Mouse (Mus musculus): ENCODE results near the gene Nxn. TPM values are rescaled to one million over a fixed set of nuclear protein-coding genes. Genes with fewer than 3 reads are reported as not detected.

The Nxn gene
- polyA plus RNA-seq, 1 experiment from 2014 or later = 58.6 TPM

DNA sequence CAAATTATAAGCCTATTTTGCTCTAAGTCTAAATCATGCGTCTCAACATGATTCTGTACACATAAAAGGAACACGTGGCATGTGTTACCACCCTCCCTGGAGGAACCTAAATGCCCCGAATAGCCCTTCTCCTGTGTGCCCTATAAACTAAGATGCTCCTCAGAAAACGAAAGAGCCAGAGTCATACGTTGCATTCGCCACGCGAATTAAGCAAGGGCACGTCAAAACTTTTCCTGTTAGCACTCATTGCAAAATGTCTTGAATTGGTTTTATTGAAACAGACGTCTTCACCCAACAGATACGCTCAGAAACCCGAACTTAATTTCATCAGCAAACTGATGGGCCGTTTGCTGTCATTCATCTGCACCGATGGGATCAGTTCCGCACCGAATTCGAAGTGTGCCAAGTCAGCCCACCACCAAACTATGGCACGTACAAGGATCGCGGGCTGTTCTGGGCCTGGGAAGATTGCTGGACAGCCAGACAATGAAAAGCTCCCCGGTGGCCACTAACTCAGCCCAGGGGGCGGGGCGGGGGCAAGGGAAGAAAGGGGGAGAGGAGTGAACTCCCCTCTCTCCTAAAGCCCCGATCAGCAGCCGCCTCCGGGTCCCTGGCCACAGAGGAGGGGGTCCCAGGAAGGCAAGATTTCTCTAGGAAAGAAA, 1.2 kb downstream of the Nxn start:
- H3K4me3 ChIP-seq (replicated peaks) = peak overlapping the region; percentile 86
- peaks cover 32% of the 10 kb centered on the region for H3K4me1 ChIP-seq
- peaks cover 2% of the 10 kb centered on the region; the same call in 1 of the 2 replicates for H3K27me3 ChIP-seq
- peak overlapping the region; percentile 91 for H3K27ac ChIP-seq
- H3K9ac ChIP-seq = peak overlapping the region; percentile 89
- under 1% methylated on average over 26 of the region's 26 CpGs for WGBS
- peak overlapping the region; percentile 92 for H3K4me2 ChIP-seq
- H3K36me3 ChIP-seq (replicated peaks) = no peaks in the 10 kb centered on the region
- no peaks in the 10 kb centered on the region for H3K9me3 ChIP-seq
- peak; percentile 24 for ATAC-seq (ENCODE audit: low FRiP score)

DNA sequence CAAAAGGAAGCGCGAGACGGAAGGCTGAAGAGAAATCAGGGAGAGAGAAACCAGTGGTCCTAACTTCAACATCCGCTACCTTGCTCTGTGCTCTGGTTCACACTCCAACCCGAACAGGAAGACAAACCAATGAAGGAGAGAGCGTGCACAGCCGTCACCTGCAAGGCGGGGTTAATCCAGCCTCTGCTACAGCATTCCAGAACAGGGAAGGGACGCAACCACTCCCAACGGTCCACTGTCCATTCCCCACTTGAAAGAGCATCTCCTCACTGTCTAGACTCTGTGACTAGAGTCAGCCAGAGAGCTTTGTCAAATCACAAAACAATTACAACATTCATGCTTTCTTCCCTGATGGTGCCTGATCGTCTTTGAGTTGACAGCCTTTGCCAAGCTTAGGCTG, 5.9 kb downstream of the Nxn start:
- Histone ChIP-seq H3K27me3 (no peaks in the 10 kb centered on the region), H3K4me1 (peaks cover 40% of the 10 kb centered on the region), H3K4me2 (no peak overlapping the region), H3K27ac (no peak overlapping the region), H3K4me3 (replicated peaks) (no peak overlapping the region), H3K9ac (no peak overlapping the region), H3K9me3 (no peaks in the 10 kb centered on the region), H3K36me3 (replicated peaks) (peaks cover 9% of the 10 kb centered on the region)
- 91% methylated on average over 11 of the region's 11 CpGs for WGBS
- ATAC-seq (ENCODE audit: low FRiP score) = no peak

DNA sequence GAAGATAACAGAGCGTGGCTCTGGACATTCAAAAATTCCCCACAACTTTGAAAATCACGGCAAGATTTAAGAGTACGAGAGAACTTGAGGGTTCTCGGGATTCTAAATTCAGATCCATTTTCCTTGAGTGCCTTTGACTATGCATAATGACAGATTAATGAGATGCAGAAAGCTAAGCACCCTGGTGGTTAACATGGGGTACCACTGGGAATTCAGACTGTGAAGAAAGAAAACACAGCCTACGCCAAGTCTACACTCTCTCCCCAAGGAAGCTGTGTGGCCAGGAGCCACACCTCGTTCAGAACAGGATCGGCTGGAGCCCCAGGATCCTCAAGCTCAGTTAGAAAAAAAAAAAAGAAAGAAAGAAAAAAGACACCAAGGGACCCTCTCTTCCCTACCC, 6.4 kb downstream of the Nxn start:
- H3K9me3 ChIP-seq = no peaks in the 10 kb centered on the region
- no peak overlapping the region for H3K27ac ChIP-seq
- peaks cover 9% of the 10 kb centered on the region for H3K36me3 ChIP-seq (replicated peaks)
- ATAC-seq (ENCODE audit: low FRiP score) = no peak
- H3K4me1 ChIP-seq = peaks cover 36% of the 10 kb centered on the region
- no peak overlapping the region for H3K9ac ChIP-seq
- no peaks in the 10 kb centered on the region for H3K27me3 ChIP-seq
- H3K4me3 ChIP-seq (replicated peaks) = no peak overlapping the region
- no peak overlapping the region for H3K4me2 ChIP-seq
- WGBS = 88% methylated on average over 7 of the region's 7 CpGs

DNA sequence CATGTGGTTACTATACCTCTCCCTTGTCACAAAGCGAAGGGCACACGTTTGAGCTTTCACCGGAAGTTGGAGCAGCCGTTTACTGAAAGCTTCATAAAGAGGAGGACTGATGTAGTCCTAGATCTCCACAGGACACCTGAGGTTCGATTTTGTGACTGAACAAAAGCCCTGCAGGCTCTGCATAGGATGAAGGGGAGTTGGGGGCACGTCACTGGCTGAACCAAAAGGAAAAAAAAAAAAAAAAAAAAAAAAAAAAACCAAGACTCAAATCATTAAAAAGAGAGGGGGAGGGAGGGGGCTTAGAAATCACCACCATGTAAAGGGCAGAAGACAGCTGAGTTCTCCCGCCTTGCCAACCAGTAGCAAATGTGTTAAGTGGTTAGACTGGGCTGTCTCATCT, 10.2 kb downstream of the Nxn start:
- H3K9ac ChIP-seq = 0 out of 2 replicates have a peak overlapping the region, but pooled peaks have one; percentile 17
- WGBS = 5% methylated on average over 7 of the region's 7 CpGs
- 0 out of 2 replicates have a peak, but pooled peaks cover 2% of the 10 kb centered on the region for H3K9me3 ChIP-seq
- no peaks in the 10 kb centered on the region for H3K27me3 ChIP-seq
- 0 out of 2 replicates have a peak, but pooled peaks have one; percentile 43 for ATAC-seq (ENCODE audit: low FRiP score)
- H3K4me2 ChIP-seq = peak overlapping the region; percentile 36
- H3K4me1 ChIP-seq = peaks cover 41% of the 10 kb centered on the region
- H3K4me3 ChIP-seq (replicated peaks) = no peak overlapping the region
- H3K36me3 ChIP-seq (replicated peaks) = peaks cover 9% of the 10 kb centered on the region
- peak overlapping the region; percentile 69 for H3K27ac ChIP-seq

DNA sequence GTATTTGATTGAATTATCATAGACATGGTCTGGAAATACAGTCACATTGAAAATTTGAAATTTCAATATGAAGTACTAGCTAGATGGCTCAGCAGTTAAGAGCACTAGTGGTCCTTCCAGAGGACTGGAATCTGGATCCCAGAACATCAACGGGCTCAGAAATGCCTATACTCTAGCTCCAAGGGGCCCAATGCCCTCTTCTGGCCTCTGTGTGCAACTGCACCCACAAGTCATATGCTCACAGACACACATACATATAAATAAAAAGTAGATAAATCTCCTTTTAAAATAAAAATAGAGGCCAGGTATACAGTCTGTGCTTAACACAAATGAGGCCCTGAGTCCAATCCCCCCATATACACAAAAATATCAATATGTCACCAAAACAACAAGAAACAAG, 11.8 kb downstream of the Nxn start:
- Histone ChIP-seq H3K4me2 (no peak overlapping the region), H3K27me3 (no peaks in the 10 kb centered on the region), H3K4me3 (replicated peaks) (no peak overlapping the region), H3K9ac (no peak overlapping the region), H3K27ac (no peak overlapping the region), H3K4me1 (peaks cover 57% of the 10 kb centered on the region), H3K36me3 (replicated peaks) (peaks cover 9% of the 10 kb centered on the region), H3K9me3 (0 out of 2 replicates have a peak, but pooled peaks cover 2% of the 10 kb centered on the region)
- 76% methylated on average over 1 of the region's 1 CpGs for WGBS
- ATAC-seq (ENCODE audit: low FRiP score) = no peak

DNA sequence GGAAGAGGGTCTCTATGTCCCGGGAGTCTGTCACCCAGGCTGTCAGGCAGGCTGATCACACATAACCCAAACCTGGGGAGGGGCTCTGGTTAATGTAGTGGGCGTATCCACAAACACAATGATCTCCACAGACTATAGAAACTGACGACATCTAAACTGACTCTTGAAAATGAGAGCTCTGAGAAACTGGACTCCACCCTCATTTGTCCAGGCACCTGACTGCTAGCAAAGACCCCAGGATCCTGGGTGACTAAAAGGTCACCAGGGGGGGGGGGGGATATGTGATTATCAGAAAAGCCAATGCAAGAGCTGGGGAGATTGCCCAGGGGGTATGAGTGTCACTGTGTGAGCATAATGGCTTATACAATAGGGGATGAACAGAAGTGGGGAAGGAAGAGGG, 13.2 kb downstream of the Nxn start:
- peak overlapping the region; percentile 94 for H3K27ac ChIP-seq
- H3K4me2 ChIP-seq = peak overlapping the region; percentile 22; the same call in 1 of the 2 replicates
- no peaks in the 10 kb centered on the region for H3K27me3 ChIP-seq
- 13% methylated on average over 3 of the region's 3 CpGs for WGBS
- no peak overlapping the region for H3K9ac ChIP-seq
- peak; percentile 47 for ATAC-seq (ENCODE audit: low FRiP score)
- H3K36me3 ChIP-seq (replicated peaks) = peaks cover under 1% of the 10 kb centered on the region; the same call in 1 of the 2 replicates
- H3K4me3 ChIP-seq (replicated peaks) = no peak overlapping the region
- H3K9me3 ChIP-seq = 0 out of 2 replicates have a peak, but pooled peaks cover 2% of the 10 kb centered on the region
- peaks cover 60% of the 10 kb centered on the region for H3K4me1 ChIP-seq

DNA sequence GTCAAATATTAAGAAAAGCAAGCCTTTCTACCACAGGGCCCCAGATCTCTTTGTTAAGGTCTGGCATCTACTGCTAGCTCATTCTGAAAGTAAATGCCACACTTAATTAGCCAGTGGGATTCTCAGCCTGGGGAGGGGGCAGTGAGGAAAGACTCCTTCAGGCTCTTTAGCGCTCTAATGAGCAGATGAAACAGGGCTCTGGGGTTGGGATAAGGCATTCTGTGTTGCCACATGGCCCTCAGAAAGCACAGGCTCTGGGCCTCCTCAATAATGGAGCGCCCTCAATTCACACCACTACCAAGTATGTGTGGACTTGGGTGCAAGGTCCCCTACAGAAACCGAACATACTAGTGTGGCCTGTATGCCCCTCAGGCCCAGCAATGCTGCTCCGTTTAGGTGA, 13.9 kb downstream of the Nxn start:
- Histone ChIP-seq H3K4me3 (replicated peaks) (no peak overlapping the region), H3K27ac (peak overlapping the region; percentile 94), H3K4me1 (peaks cover 67% of the 10 kb centered on the region), H3K36me3 (replicated peaks) (no peaks in the 10 kb centered on the region), H3K27me3 (no peaks in the 10 kb centered on the region), H3K9me3 (0 out of 2 replicates have a peak, but pooled peaks cover 2% of the 10 kb centered on the region), H3K4me2 (peak overlapping the region; percentile 22), H3K9ac (no peak overlapping the region)
- 19% methylated on average over 4 of the region's 4 CpGs for WGBS
- ATAC-seq (ENCODE audit: low FRiP score) = peak; percentile 63; the same call in 1 of the 2 replicates

DNA sequence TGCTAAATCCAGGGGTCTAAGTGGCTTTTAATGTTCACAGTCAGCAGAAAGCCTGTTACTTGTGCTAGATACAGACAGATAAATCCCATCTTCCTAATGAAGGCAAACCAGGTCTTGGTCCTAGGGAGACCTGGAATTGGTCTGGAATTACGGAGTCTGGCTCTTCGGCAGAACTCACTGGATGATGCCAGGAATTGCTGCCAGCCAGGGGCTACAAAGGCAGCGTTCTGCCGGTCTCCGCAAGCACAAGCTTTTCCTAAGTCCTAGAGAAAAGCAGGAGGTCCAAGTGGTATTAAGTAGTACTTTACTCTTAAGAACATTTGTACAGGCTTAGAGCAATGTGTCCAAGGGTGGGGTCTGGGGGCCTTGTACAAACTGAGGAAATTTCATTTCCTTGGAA, 14.6 kb downstream of the Nxn start:
- H3K9ac ChIP-seq = peak overlapping the region; percentile 36; the same call in 1 of the 2 replicates
- H3K36me3 ChIP-seq (replicated peaks) = no peaks in the 10 kb centered on the region
- H3K4me3 ChIP-seq (replicated peaks) = no peak overlapping the region
- H3K4me2 ChIP-seq = peak overlapping the region; percentile 6; the same call in 1 of the 2 replicates
- WGBS = 42% methylated on average over 5 of the region's 5 CpGs
- H3K4me1 ChIP-seq = peaks cover 69% of the 10 kb centered on the region
- 0 out of 2 replicates have a peak, but pooled peaks cover 2% of the 10 kb centered on the region for H3K9me3 ChIP-seq
- H3K27me3 ChIP-seq = no peaks in the 10 kb centered on the region
- H3K27ac ChIP-seq = peak overlapping the region; percentile 94
- no peak for ATAC-seq (ENCODE audit: low FRiP score)

DNA sequence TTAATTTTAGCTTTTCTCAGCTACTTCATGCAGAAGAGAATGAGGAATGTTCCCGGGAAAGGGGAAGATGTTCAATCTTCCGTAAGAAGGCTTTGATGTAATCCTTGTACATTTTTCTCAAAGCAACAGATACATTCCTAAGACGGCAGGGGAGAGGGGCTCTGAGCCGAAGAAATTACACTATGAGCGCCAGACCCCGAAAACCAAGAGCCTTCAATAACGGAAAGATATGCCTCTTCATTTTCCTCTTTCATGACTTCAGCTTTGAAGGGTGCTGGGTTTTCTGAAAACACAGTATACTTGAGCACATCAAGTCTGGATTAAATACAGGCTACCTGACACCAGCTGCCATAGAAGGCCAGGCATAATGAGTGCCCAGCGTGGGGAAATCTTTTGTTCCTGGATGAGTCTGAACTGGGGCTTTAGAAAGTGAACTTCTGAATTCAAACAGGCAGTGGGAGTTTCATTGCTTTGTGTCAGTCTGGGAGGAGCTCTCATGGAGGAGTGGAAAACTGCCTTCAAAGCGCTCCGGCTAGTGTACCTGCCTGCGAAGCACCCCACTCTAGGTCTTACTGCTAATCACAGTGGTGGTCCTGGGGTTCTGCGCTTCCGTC, 16.1 kb downstream of the Nxn start:
- no peaks in the 10 kb centered on the region for H3K36me3 ChIP-seq (replicated peaks)
- H3K4me3 ChIP-seq (replicated peaks) = no peak overlapping the region
- peaks cover 57% of the 10 kb centered on the region for H3K4me1 ChIP-seq
- WGBS = 9% methylated on average over 13 of the region's 13 CpGs
- H3K9me3 ChIP-seq = 0 out of 2 replicates have a peak, but pooled peaks cover 2% of the 10 kb centered on the region
- peak overlapping the region; percentile 24 for H3K4me2 ChIP-seq
- no peak for ATAC-seq (ENCODE audit: low FRiP score)
- no peaks in the 10 kb centered on the region for H3K27me3 ChIP-seq
- no peak overlapping the region for H3K9ac ChIP-seq
- H3K27ac ChIP-seq = peak overlapping the region; percentile 94

DNA sequence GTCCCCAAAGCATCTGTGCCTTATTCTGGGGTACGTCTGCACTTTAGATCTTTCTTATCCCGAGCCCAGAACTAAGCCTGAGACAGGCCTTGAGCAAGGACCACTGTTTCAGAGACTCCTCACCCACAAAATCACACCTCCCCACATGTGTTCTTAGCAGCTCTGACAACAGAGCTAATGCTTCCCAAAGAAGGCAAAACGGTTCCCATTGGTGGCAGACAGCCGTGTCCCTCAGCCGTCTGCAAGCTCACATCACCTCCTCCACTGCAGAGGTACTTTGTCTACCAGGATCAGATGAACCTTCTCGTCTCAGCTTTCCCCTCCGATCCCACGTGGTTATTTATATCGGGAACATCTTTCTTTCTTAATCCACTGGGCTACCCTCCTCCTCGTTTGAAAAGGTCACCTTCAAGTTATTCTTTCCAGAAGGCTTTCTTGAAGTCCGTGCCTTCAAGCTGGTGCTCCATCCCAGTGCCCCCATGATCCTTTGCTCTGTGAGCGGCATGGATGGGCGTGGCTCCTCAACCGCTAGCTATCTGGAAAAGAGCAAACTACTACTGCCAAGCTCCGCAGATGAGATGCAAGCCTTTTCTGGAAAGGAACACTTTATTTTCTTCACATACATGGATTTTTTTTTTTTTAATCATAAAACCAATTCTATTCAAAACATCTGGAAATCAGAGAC, 17.6 kb downstream of the Nxn start:
- H3K36me3 ChIP-seq (replicated peaks) = no peaks in the 10 kb centered on the region
- H3K27ac ChIP-seq = peak overlapping the region; percentile 26; the same call in 1 of the 2 replicates
- H3K4me3 ChIP-seq (replicated peaks) = no peak overlapping the region
- H3K9me3 ChIP-seq = no peaks in the 10 kb centered on the region
- H3K27me3 ChIP-seq = no peaks in the 10 kb centered on the region
- H3K4me2 ChIP-seq = no peak overlapping the region
- peaks cover 62% of the 10 kb centered on the region for H3K4me1 ChIP-seq
- 84% methylated on average over 15 of the region's 15 CpGs for WGBS
- H3K9ac ChIP-seq = no peak overlapping the region
- ATAC-seq (ENCODE audit: low FRiP score) = no peak

DNA sequence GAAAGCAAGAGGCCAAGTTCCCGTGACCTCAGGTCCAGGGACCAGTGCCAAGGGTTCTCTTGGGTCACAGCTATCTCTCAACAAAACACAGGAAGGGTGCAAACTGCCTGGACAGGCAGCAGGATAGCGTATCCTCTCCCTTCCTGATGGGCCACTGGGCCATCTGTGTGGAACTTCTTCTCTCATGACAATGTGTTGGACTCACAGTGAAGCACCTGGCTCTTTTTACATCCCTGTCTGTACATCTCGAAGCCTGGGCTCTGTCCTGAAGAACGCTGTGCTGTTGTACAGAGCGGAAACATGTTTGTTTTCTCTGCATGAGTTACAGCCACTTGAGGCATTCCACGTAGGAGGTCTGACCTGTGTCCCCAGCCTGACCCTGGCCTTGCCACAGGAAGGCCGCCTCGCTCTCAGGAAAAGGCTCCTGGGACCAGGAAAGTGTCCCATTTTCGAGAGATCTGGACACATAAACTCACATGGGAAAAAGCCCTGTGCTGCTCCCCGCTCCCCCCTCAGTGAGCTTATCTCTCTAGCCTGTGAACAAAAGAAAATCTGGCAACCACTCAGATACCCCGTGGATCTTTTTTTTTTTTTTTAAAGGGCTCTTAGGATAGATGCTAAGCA, 18.9 kb downstream of the Nxn start:
- no peaks in the 10 kb centered on the region for H3K9me3 ChIP-seq
- 42% methylated on average over 11 of the region's 11 CpGs for WGBS
- H3K4me1 ChIP-seq = peaks cover 52% of the 10 kb centered on the region
- no peak overlapping the region for H3K4me3 ChIP-seq (replicated peaks)
- no peak for ATAC-seq (ENCODE audit: low FRiP score)
- no peaks in the 10 kb centered on the region for H3K27me3 ChIP-seq
- H3K4me2 ChIP-seq = no peak overlapping the region
- peak overlapping the region; percentile 54 for H3K27ac ChIP-seq
- H3K36me3 ChIP-seq (replicated peaks) = no peaks in the 10 kb centered on the region
- H3K9ac ChIP-seq = no peak overlapping the region

DNA sequence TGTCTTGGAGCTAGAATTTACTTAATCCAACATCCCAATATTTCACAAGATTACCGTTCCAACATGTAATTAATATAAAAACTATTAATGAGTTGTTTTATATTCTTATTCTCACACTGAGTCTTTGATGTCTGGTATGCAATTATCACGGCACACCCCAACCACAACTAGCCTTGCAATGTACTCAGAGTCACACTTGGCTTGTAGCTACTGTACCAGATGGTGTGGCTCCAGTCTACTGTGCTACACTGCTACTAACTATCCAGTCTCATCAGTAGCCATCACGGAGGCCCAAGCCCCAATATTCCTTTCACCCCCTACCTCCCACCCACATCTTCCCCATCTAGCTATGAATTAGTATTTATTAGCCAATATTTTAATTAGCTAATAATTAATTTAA, 22.5 kb downstream of the Nxn start:
- H3K27me3 ChIP-seq = no peaks in the 10 kb centered on the region
- H3K36me3 ChIP-seq (replicated peaks) = no peaks in the 10 kb centered on the region
- no peak overlapping the region for H3K4me3 ChIP-seq (replicated peaks)
- no peak for ATAC-seq (ENCODE audit: low FRiP score)
- WGBS = 85% methylated on average over 3 of the region's 3 CpGs
- no peak overlapping the region for H3K9ac ChIP-seq
- H3K4me2 ChIP-seq = no peak overlapping the region
- H3K9me3 ChIP-seq = no peaks in the 10 kb centered on the region
- peaks cover 51% of the 10 kb centered on the region for H3K4me1 ChIP-seq
- H3K27ac ChIP-seq = no peak overlapping the region
